Mouse (Mus musculus): ENCODE measurements around the gene Dtx3. TPM values are rescaled to one million over a fixed set of nuclear protein-coding genes. Genes with fewer than 3 reads are reported as not detected.

Dtx3 gene
- total RNA-seq, 2 experiments from 2014 or later, result 200 to 207 TPM

- no peak for DNase-seq (ENCODE audit: low spot score in 2 of 2)
These were observed 54.0 kb downstream of the Dtx3 start for GRCm38 (mm10) chr10:127141500-127141899.

- no peak for DNase-seq (ENCODE audit: low spot score in 2 of 2)
These were observed 54.6 kb downstream of the Dtx3 start for GRCm38 (mm10) chr10:127140971-127141370.

Other genes starting within 250 kb of the Dtx3 start
- gene Ctdsp2, start 217.0 kb downstream of the Dtx3 start, total RNA-seq (2021), result 10 to 100 TPM; 90.7 to 93.6 TPM
- under 1 TPM; 0.48 to 0.62 TPM for gene Avil, start 195.0 kb downstream of the Dtx3 start, total RNA-seq (2021)
- gene Tsfm, start 164.9 kb downstream of the Dtx3 start, total RNA-seq (2021), result 10 to 100 TPM; 27.4 to 31.9 TPM
- 10 to 100 TPM; 10.2 to 10.9 TPM for gene Mettl1, start 154.3 kb downstream of the Dtx3 start, total RNA-seq (2021)
- under 1 TPM; 0.36 to 0.41 TPM for gene Eef1akmt3, start 154.2 kb downstream of the Dtx3 start, total RNA-seq (2021)
- gene Cyp27b1, start 147.5 kb downstream of the Dtx3 start, total RNA-seq (2021), result 1 to 10 TPM in 1 of 2 experiments, under 1 TPM in 1; 0.74 to 1.0 TPM
- gene March9, start 135.5 kb downstream of the Dtx3 start, total RNA-seq (2021), result 10 to 100 TPM; 31.8 to 34.9 TPM
- 100 to 1,000 TPM; 120 to 123 TPM for gene Cdk4, start 132.2 kb downstream of the Dtx3 start, total RNA-seq (2021)
- 10 to 100 TPM; 62.7 to 65.4 TPM for gene Tspan31, start 125.5 kb downstream of the Dtx3 start, total RNA-seq (2021)
- 100 to 1,000 TPM; 719 to 736 TPM for gene Agap2, start 120.4 kb downstream of the Dtx3 start, total RNA-seq (2021)
- gene Os9, start 74.6 kb downstream of the Dtx3 start, total RNA-seq (2021), result 100 to 1,000 TPM; 100 to 103 TPM
- 100 to 1,000 TPM; 108 to 110 TPM for gene B4galnt1, start 30.5 kb downstream of the Dtx3 start, total RNA-seq (2021)
- gene Slc26a10, start 15.1 kb downstream of the Dtx3 start, total RNA-seq (2021), result 1 to 10 TPM; 4.6 to 5.9 TPM
- 100 to 1,000 TPM; 196 to 200 TPM for gene Arhgef25, start 5.6 kb downstream of the Dtx3 start, total RNA-seq (2021)
- 10 to 100 TPM; 65.7 to 69.2 TPM for gene Pip4k2c, start 15.9 kb upstream of the Dtx3 start, total RNA-seq (2021)
- 100 to 1,000 TPM; 413 to 455 TPM for gene Kif5a, start 67.6 kb upstream of the Dtx3 start, total RNA-seq (2021)
- 100 to 1,000 TPM; 298 to 304 TPM for gene Dctn2, start 70.6 kb upstream of the Dtx3 start, total RNA-seq (2021)
- 10 to 100 TPM; 46.0 to 53.3 TPM for gene Mbd6, start 93.3 kb upstream of the Dtx3 start, total RNA-seq (2021)
- gene Mars, start 116.1 kb upstream of the Dtx3 start, total RNA-seq (2021), result 10 to 100 TPM; 56.3 to 59.4 TPM
- gene Arhgap9, start 126.2 kb upstream of the Dtx3 start, total RNA-seq (2021), result 1 to 10 TPM in 1 of 2 experiments, under 1 TPM in 1; 0.99 to 1.1 TPM
- 1 to 10 TPM; 2.0 to 3.3 TPM for gene Gli1, start 146.2 kb upstream of the Dtx3 start, total RNA-seq (2021)
- under 1 TPM in 1 of 2 experiments, not detected in 1; 0.07 TPM for gene Inhbe, start 158.7 kb upstream of the Dtx3 start, total RNA-seq (2021)
- gene Inhbc, start 174.7 kb upstream of the Dtx3 start, total RNA-seq (2021), result not detected
- gene R3hdm2, start 184.6 kb upstream of the Dtx3 start, total RNA-seq (2021), result 100 to 1,000 TPM; 161 to 186 TPM